Mouse (Mus musculus) kidney, adult 9 months (tissue): Measurements from ENCODE around the gene Gm10300.

ENCODE experiments used
- DNase-seq: peaks from one replicate; pipeline ENCODE4 v3.0.0; 2022

Gm10300 gene

GRCm38 (mm10) chr4:132080492-132080983 is 6.0 kb downstream of the Gm10300 start:
- no peak for DNase-seq

GRCm38 (mm10) chr4:132085114-132085513 is 10.6 kb downstream of the Gm10300 start:
- DNase-seq, result no peak

- peak; percentile 65 for DNase-seq
Measured at GRCm38 (mm10) chr4:132088921-132089320, 14.4 kb downstream of the Gm10300 start.

GRCm38 (mm10) chr4:132093136-132093535 is 18.6 kb downstream of the Gm10300 start:
- no peak for DNase-seq

GRCm38 (mm10) chr4:132093928-132094327 is 19.4 kb downstream of the Gm10300 start:
- no peak for DNase-seq

GRCm38 (mm10) chr4:132095043-132095442 is 20.5 kb downstream of the Gm10300 start:
- DNase-seq, result no peak

GRCm38 (mm10) chr4:132099548-132099947 is 25.1 kb downstream of the Gm10300 start:
- DNase-seq, result no peak

- DNase-seq, result peak; percentile 38
Measured at GRCm38 (mm10) chr4:132101152-132101551, 26.7 kb downstream of the Gm10300 start.

- DNase-seq, result no peak
Measured at GRCm38 (mm10) chr4:132108221-132108620, 33.7 kb downstream of the Gm10300 start.

- DNase-seq, result no peak
Measured at GRCm38 (mm10) chr4:132111227-132111626, 36.7 kb downstream of the Gm10300 start.

GRCm38 (mm10) chr4:132113411-132114095 is 39.1 kb downstream of the Gm10300 start:
- no peak for DNase-seq

GRCm38 (mm10) chr4:132116315-132116714 is 41.8 kb downstream of the Gm10300 start:
- DNase-seq, result no peak

GRCm38 (mm10) chr4:132119566-132119965 is 45.1 kb downstream of the Gm10300 start:
- no peak for DNase-seq

- no peak for DNase-seq
Measured at GRCm38 (mm10) chr4:132121674-132122073, 47.2 kb downstream of the Gm10300 start.

- DNase-seq, result no peak
Measured at GRCm38 (mm10) chr4:132123166-132123565, 48.7 kb downstream of the Gm10300 start.
